Mouse (Mus musculus) MEL (cell line): ENCODE results near the gene Leng8.

Experiments
- CTCF ChIP-seq, 3 experiments: IDR thresholded peaks in 2 of 3; conservative IDR thresholded peaks in 1 of 3; 2 replicates each; pipeline ENCODE4 v1.5.1; 2011 to 2012; ENCODE audit warnings: low read length in 3 of 3, low read depth in 2 of 3, mild to moderate bottlenecking in 2 of 3, improper control_type of control experiment in 1 of 3, inconsistent platforms in 1 of 3, mixed read lengths in 1 of 3, moderate library complexity in 1 of 3; ENCODE audit not compliant: control insufficient read depth in 1 of 3, insufficient read depth in 1 of 3, poor library complexity in 1 of 3, severe bottlenecking in 1 of 3
- EP300 ChIP-seq, 2 experiments: IDR thresholded peaks; 2 replicates each; pipeline ENCODE4 v1.6.1; 2011; ENCODE audit warnings: improper control_type of control experiment in 2 of 2, low read length in 2 of 2, low read depth in 1 of 2, mild to moderate bottlenecking in 1 of 2
- GATA1 ChIP-seq: IDR thresholded peaks from 2 replicates; pipeline ENCODE4 v1.6.1; 2011; ENCODE audit warnings: low read depth, low read length, improper control_type of control experiment
- KAT2A ChIP-seq: conservative IDR thresholded peaks from 2 replicates; pipeline ENCODE4 v1.6.1; 2012; ENCODE audit warnings: low read depth, low read length, improper control_type of control experiment, inconsistent platforms
- MEF2A ChIP-seq: IDR thresholded peaks from 2 replicates; pipeline ENCODE4 v1.6.1; 2014; ENCODE audit warnings: low read depth, mild to moderate bottlenecking, inconsistent platforms, low read length, improper control_type of control experiment; ENCODE audit not compliant: poor library complexity, insufficient replicate concordance, severe bottlenecking; ENCODE audit errors: extremely low read depth
- MXI1 ChIP-seq: IDR thresholded peaks from 2 replicates; pipeline ENCODE4 v1.6.1; 2011; ENCODE audit warnings: mild to moderate bottlenecking, low read depth, low read length, improper control_type of control experiment
- MYC ChIP-seq: IDR thresholded peaks from 2 replicates; pipeline ENCODE4 v1.6.1; 2011; ENCODE audit warnings: low read depth, mild to moderate bottlenecking, low read length, improper control_type of control experiment, moderate library complexity
- POLR2A ChIP-seq, 2 experiments: IDR thresholded peaks; 2 replicates each; pipeline ENCODE4 v1.6.1; 2011 to 2012; ENCODE audit warnings: low read length in 2 of 2, mild to moderate bottlenecking in 2 of 2, control low read depth in 1 of 2, improper control_type of control experiment in 1 of 2, low read depth in 1 of 2, moderate library complexity in 1 of 2; ENCODE audit not compliant: control insufficient read depth in 1 of 2, insufficient read depth in 1 of 2, poor library complexity in 1 of 2
- POLR2AphosphoS2 ChIP-seq: IDR thresholded peaks from 2 replicates; pipeline ENCODE4 v1.6.1; 2011; ENCODE audit warnings: low read length, improper control_type of control experiment
- SIN3A ChIP-seq: IDR thresholded peaks from 2 replicates; pipeline ENCODE4 v1.6.1; 2012; ENCODE audit warnings: low read length, improper control_type of control experiment, inconsistent platforms
- TCF12 ChIP-seq: IDR thresholded peaks from 2 replicates; pipeline ENCODE4 v1.6.1; 2014; ENCODE audit warnings: low read depth, mild to moderate bottlenecking, inconsistent platforms, low read length, improper control_type of control experiment, moderate library complexity
- ZNF384 ChIP-seq: IDR thresholded peaks from 2 replicates; pipeline ENCODE4 v1.6.1; 2012; ENCODE audit warnings: low read depth, mild to moderate bottlenecking, inconsistent platforms, low read length, improper control_type of control experiment

DNA sequence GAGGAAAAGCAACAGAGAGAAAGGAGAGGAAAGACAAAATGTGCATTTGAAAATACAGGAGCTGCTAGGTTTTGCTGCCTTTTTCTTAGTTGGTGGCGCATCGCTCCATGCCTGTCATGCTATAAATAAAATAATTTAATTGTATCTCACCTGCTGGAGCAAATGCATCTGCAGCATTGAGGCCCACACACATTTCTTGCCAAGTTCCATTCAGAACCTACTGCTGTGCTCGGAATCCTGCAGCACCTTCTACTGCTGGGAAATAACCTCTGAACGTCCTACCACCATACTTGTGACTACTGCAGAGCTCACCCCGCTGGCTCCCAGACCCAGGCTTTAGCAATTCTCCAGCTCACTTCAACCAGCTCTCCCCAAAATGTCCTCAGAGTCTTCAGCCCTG, 35.7 kb upstream of the Leng8 start:
- TF ChIP-seq CTCF (IDR thresholded peaks at IDR 0.05 in 2 of 3, conservative IDR thresholded peaks at IDR 0.05 in 1 of 3; ENCODE audit: control insufficient read depth in 1 of 3, insufficient read depth in 1 of 3, low read depth in 2 of 3, low read length in 3 of 3, poor library complexity in 1 of 3, severe bottlenecking in 1 of 3) (no peak), MYC (no peak), POLR2A (IDR thresholded peaks at IDR 0.05; ENCODE audit: control insufficient read depth in 1 of 2, insufficient read depth in 1 of 2, low read depth in 1 of 2, low read length in 2 of 2, poor library complexity in 1 of 2) (no peak), EP300 (IDR thresholded peaks at IDR 0.05; ENCODE audit: low read depth in 1 of 2, low read length in 2 of 2) (no peak), POLR2AphosphoS2 (no peak), ZNF384 (no peak), TCF12 (no peak), GATA1 (no peak), KAT2A (no peak), MXI1 (no peak), SIN3A (no peak), MEF2A (no peak)
